Mouse (Mus musculus) kidney, embryonic 16.5 days (tissue): Measurements from ENCODE around the gene Scp2. TPM values are rescaled to one million over a fixed set of nuclear protein-coding genes. Genes with fewer than 3 reads are reported as not detected.

ENCODE experiments used
- ATAC-seq: fragments of 200-750 bp; cut with Nextera tagmentation; 2 replicates; pipeline ENCODE4 v1.8.0; 2017; ENCODE audit warnings: moderate TSS enrichment; ENCODE audit not compliant: low FRiP score, low TSS enrichment
- H3K27ac ChIP-seq: fragments of 300-500 bp; sonication (generic); 2 replicates; pipeline ENCODE4 v1.5.1; 2014; ENCODE audit warnings: low read length
- H3K27me3 ChIP-seq: fragments of 300-500 bp; sonication (generic); 2 replicates; pipeline ENCODE4 v1.6.1; 2014; ENCODE audit warnings: low read length, control low read depth, mixed read lengths; ENCODE audit not compliant: insufficient read depth
- H3K36me3 ChIP-seq: fragments of 300-500 bp; sonication (generic); 2 replicates; pipeline ENCODE4 v1.6.1; 2014; ENCODE audit warnings: low read length, control low read depth, mixed read lengths; ENCODE audit not compliant: insufficient read depth
- H3K4me1 ChIP-seq: fragments of 300-500 bp; sonication (generic); 2 replicates; pipeline ENCODE4 v1.6.1; 2014; ENCODE audit warnings: low read length, control low read depth, mixed read lengths; ENCODE audit not compliant: insufficient read depth
- H3K4me2 ChIP-seq: fragments of 300-500 bp; sonication (generic); replicated peaks from 2 replicates; pipeline ENCODE4 v1.6.1; 2014; ENCODE audit warnings: low read depth, low read length
- H3K4me3 ChIP-seq: fragments of 300-500 bp; sonication (generic); 2 replicates; pipeline ENCODE4 v1.5.1; 2014; ENCODE audit warnings: mild to moderate bottlenecking, low read length
- H3K9ac ChIP-seq: fragments of 300-500 bp; sonication (generic); replicated peaks from 2 replicates; pipeline ENCODE4 v1.6.1; 2014; ENCODE audit warnings: low read length
- H3K9me3 ChIP-seq: fragments of 300-500 bp; sonication (generic); 2 replicates; pipeline ENCODE4 v1.6.1; 2016; ENCODE audit warnings: low read length, control low read depth
- WGBS: fragments of 180-500 bp; shearing (Covaris S2); extraction: QIAGEN DNeasy Blood & Tissue Kit; methylation state at CpG from one replicate; pipeline ENCODE4 v1.1.7; 2014; 5-methylcytosine and 5-hydroxymethylcytosine counted together
- microRNA-seq: library from miRNA; unstranded; fragments of <30 nt; microRNA quantifications from one replicate; pipeline ENCODE4, GENCODE M21; 2016
- polyA plus RNA-seq: library from polyadenylated mRNA; unstranded; fragments of >200 nt; fragmentation: Nextera tagmentation; extraction: Ambion mirVana; gene quantifications from 2 replicates; pipeline ENCODE4 v1.2.1, GENCODE M21; 2015

Scp2 gene
- polyA plus RNA-seq, 1 experiment from 2014 or later = 288 TPM

GRCm38 (mm10) chr4:107995727-107996126 lies 149.1 kb downstream of the Scp2 start:
- no peak overlapping the region for H3K27ac ChIP-seq
- no peaks in the 10 kb centered on the region for H3K27me3 ChIP-seq
- H3K4me3 ChIP-seq = no peak overlapping the region
- no peak overlapping the region for H3K9ac ChIP-seq
- no peak overlapping the region for H3K4me2 ChIP-seq
- 79% methylated on average over 6 of the region's 6 CpGs for WGBS
- ATAC-seq = no peak
- 0 out of 2 replicates have a peak, but pooled peaks cover 3% of the 10 kb centered on the region for H3K9me3 ChIP-seq
- H3K4me1 ChIP-seq = peaks cover 4% of the 10 kb centered on the region; the same call in 1 of the 2 replicates
- H3K36me3 ChIP-seq = no peaks in the 10 kb centered on the region

DNA sequence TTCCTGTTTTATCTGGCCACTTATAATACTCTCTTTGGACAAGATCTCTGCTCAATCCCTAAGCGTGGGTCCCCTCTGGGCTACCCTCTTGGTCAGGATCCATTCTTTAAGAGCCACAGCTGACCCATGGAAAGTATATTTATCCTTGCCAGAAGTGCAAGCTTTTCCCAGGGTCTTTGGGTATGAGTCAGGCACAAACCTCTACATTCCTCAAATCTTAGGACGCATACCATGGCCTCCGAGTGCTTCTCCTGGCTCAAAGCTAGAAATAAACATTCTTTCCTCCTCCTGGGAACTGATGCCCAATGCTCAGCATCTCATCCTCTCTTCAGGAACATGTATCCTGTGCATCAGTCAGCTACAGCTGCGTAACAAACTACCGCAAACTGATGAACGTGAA lies 149.8 kb downstream of the Scp2 start:
- H3K27ac ChIP-seq = no peak overlapping the region
- H3K9me3 ChIP-seq = 0 out of 2 replicates have a peak, but pooled peaks cover 3% of the 10 kb centered on the region
- WGBS = 92% methylated on average over 6 of the region's 6 CpGs
- peaks cover 4% of the 10 kb centered on the region; the same call in 1 of the 2 replicates for H3K4me1 ChIP-seq
- no peak overlapping the region for H3K4me3 ChIP-seq
- H3K27me3 ChIP-seq = no peaks in the 10 kb centered on the region
- ATAC-seq = no peak
- H3K36me3 ChIP-seq = no peaks in the 10 kb centered on the region
- no peak overlapping the region for H3K4me2 ChIP-seq
- H3K9ac ChIP-seq = no peak overlapping the region

Small RNAs within 50 kb of the gene (microRNA-seq; reads per million reads assigned to microRNA genes)
- gene Mir6397 = not detected

Other genes with a start within 250 kb of the Scp2 start
- gene Cpt2, start 221.4 kb downstream of the Scp2 start, polyA plus RNA-seq = 59.2 and 62.8 TPM in 2 replicates
- not detected in 2 replicates for gene Slc1a7, start 176.7 kb downstream of the Scp2 start, polyA plus RNA-seq
- gene Podn, start 48.6 kb downstream of the Scp2 start, polyA plus RNA-seq = 0.69 and 0.82 TPM in 2 replicates
- gene Echdc2, start 20.4 kb upstream of the Scp2 start, polyA plus RNA-seq = 44.8 and 50.0 TPM in 2 replicates
- gene Zyg11a, start 73.0 kb upstream of the Scp2 start, polyA plus RNA-seq = 0.26 and 0.39 TPM in 2 replicates
- gene Zyg11b, start 156.1 kb upstream of the Scp2 start, polyA plus RNA-seq = 11.6 and 11.7 TPM in 2 replicates
- gene Coa7, start 183.1 kb upstream of the Scp2 start, polyA plus RNA-seq = 52.9 and 54.1 TPM in 2 replicates
- gene Shisal2a, start 238.4 kb upstream of the Scp2 start, polyA plus RNA-seq = 0.29 and 1.1 TPM in 2 replicates